Mouse (Mus musculus) urinary bladder, postnatal 36 days (tissue): Measurements from ENCODE around the gene Plbd2.
A peak's percentile ranks its signal among the peaks of the same experiment; 100 is the strongest.
"Not testable (repeated sequence)": the region's sequence is repeated elsewhere in the genome, so short reads cannot be mapped to it uniquely, and the experiment has no call there.

Experiments
- DNase-seq, 2 experiments: peaks; one replicate each; pipeline ENCODE4 v3.0.0; 2022; ENCODE audit warnings: low spot score in 2 of 2, mixed read lengths in 1 of 2

Plbd2 gene

DNA sequence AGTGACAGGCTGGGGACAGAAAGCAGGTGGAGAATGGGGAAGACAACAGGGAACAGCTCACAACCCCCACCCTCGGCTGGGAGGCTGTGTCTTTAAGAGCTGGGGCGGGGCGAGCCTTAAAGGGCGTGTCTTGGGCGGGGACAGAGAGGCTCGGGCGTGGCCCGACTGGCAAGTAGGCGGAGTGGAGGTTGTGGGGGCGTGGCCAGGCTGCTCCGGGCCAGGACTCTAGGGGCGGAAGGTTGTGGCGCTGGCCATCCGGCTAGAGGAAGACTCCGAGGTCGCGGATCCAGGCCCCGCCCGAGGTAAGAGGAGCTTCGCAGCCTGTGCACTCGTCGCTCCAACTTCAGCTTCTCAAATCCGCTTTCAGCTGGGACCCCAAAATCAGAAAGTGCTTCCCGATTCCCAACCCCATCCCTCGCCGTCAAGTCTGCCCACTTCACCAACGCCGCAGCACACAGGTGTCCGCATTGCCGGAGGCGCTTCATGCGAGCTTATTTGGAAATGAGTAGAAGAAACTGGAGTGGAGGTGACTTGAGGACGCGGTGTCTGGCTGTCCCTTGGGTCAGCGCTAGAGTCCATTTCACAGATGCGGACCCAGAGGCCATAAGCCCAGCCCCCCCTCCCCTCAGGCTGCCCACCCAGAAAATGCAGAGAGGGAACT, 7.7 kb upstream of the Plbd2 start, which contains the start of gene Slc8b1:
Gene Slc8b1 (plus strand): TSS at position 187 of the 661 bp plus-strand sequence.
- DNase-seq: peak; percentile 97 to 98

DNA sequence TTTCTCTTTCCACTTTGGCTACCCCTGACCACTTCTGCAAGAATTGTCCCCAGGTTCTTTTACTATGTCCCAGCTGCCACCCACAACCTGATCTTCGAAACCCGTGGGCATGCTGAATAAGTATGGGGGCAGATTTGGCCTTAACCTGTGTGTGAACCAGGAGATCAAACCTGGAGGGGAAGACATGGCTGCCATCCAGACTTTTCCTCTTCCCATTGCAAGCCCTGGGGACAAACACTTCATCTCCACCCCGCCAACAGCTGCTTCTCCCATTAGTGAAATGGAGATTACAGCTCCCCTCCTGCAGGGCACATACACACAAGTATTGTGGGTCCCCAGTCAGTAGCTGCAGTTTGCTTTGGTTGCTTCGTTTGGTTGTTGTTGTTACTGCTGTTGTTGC, 3.9 kb upstream of the Plbd2 start:
- DNase-seq: no peak

DNA sequence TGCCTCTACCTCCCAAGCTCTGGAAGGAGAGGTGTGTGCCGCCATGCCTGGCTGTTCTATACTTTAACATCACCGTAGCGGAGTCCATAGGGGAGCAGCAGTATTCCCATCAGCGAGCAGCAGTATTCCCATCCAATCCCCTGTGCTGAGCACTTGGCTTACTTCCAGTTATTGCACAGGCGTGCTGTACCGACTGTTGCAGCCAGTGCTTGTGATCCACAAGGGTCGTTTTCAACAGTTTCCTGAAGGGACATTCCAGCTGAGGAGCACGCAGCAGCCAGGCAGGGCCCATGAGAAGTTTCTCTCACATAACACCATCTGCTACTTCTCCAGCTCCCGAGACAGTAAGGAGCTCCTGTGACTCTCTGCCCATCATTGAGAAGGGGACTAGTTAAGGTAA, 3.1 kb upstream of the Plbd2 start:
- no peak for DNase-seq

DNA sequence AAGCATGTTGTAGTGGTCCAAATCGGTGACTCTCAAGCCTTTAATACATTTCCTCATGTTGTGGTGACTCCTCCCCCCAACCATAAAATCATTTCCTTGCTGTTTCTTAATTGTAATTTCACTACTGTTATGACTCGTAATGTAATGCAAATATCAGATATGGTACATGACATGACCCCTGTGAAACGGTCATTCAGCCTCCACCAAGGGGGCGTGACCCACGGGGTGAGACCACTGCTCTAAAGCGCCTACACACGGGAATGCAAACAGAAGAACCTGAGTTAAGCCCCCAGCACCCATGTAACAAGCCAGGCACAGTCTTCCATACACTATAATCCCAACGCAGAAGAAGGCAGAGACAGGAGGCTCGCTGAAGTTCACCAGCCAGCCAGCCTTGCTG, 2.4 kb upstream of the Plbd2 start:
- DNase-seq: no peak

DNA sequence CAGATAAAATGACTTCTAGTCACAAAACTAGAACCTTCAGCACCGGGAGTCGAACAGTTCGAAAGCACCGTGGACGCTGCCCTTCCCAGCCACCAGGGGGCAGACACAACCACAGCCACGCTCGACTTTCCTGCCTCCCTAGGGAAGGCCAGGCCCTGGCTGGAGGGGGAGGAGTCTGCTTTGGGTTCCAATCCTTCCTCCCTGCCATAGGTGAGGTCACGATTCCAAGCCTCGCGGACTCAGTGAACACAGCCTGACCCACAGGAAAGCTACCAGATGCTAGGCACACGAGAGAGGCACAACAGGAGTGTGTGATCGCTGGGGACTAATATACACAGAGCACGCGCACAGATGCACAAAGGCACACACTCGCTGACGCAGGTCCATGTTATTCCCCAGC, 1.9 kb upstream of the Plbd2 start:
- DNase-seq: peak; percentile 76 to 86

DNA sequence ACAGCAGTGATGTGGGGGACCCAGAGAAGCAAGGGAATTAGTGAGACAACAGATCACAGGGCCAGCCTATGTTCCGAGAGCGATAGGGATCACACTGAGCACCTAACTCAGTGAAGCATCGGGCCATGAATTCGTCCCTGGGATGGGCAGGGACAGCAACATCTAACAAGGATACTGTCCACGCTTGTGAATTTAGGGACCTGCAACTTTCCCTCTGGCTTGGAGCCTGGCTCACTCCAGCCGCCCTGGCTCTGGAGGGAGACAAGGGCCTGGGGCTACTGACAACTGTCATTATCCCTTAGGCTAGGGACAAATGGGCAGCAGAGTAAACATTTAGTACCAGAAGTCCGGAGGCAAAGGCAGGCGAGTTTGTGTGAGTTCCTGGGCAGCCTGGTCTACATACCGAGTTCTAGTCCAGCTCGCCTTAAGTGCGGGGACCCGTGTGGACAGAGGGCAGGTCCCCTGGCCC, 716 bp downstream of the Plbd2 start:
- DNase-seq: no peak

DNA sequence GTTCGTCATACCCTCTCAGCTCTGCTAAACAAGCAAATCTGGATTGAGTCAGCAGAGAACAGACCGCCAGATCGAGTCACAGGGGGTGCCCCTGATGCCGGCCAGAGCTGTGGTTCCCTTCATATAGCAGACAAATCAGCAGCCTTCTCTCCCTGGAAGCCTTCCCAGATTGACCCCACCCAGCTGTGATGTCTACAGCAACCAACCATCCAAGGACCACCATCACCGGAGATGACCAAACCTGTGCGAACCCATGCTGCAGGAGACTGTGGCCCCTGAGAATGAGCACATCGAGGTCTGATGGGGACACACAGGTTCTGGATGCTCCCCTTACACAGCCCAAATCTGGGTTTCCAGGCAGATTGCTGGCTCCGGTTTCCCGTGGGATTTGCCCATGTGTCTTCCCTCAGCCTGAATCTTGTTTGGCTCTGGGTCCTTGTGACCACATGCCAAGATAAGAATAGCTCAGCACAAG, 1.2 kb downstream of the Plbd2 start:
- no peak for DNase-seq

DNA sequence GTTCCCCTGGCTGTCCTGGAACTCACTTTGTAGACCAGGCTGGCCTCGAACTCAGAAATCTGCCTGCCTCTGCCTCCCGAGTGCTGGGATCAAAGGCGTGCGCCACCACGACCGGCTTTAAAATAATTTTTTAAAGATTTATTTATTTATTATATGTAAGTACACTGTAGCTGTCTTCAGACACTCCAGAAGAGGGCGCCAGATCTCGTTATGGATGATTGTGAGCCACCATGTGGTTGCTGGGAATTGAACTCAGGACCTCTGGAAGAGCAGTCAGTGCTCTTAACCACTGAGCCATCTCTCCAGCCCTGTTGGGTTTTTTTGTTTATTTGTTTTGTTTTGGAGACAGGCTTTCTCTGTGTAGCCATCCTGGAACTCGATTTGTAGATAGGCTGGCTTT, 2.8 kb downstream of the Plbd2 start:
- not testable (repeated sequence) for DNase-seq

DNA sequence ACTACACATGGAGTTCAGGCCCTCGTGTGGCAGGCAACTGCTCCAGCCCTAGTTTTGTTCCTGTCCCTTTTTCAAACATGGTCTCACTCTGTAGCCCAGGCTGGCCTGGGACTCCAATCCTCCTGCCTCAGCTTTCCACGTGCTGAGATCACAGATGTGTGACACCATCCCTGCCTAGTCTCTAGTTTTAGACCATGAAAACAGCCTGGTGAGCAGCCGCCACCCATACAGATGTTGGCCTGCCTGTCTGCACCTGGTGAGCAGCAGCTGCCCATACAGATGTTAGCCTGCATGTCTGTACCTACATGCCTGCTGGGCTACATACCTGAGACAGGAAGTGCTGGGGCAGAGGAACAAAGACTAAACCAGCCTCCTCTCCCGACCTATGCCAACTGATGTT, 4.2 kb downstream of the Plbd2 start:
- DNase-seq: no peak

DNA sequence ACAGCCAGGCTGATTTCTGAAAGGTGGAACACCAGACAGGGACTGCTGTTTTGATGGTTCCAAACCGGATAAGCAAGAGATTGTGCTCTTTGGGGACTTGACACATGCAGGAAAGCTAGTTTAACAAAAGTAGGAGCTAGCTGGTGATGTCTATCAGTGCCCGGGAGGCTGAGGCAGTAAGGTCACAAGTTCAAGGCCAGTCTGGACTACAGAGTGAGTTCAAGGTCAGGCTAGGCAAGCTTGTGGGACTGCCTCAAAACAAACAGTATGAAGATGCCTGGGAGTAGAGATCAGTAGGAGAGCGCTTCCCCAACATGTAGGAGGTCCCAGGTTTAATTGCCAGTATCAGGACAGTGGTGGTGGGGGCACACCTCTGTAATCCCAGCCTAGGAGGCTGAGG, 6.4 kb downstream of the Plbd2 start:
- no peak for DNase-seq

DNA sequence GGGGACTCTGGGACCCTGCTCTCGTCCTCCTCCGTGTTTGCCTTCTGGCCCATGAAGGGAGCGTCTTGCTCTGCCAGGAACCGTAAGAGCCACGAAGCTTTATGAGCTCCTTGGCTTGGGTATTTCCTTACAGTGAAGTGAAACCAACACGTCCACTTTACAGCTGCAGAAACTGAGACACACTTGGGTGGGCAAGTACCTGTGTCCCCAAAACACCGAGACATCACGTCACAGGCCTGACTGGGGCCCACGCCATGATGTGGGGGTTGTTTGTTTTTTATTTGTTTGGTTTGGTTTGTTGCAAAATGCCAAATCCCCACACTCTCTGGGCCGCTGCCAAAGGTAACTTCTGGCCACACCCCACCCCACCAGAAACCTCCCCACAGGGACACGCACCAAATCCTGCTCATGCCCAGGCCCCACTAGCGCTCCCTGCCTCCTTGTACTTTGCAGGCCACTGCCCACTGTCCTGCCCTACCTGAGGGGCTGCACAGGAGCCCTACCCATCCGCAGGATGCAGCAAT, 7.7 kb downstream of the Plbd2 start:
- DNase-seq: no peak

DNA sequence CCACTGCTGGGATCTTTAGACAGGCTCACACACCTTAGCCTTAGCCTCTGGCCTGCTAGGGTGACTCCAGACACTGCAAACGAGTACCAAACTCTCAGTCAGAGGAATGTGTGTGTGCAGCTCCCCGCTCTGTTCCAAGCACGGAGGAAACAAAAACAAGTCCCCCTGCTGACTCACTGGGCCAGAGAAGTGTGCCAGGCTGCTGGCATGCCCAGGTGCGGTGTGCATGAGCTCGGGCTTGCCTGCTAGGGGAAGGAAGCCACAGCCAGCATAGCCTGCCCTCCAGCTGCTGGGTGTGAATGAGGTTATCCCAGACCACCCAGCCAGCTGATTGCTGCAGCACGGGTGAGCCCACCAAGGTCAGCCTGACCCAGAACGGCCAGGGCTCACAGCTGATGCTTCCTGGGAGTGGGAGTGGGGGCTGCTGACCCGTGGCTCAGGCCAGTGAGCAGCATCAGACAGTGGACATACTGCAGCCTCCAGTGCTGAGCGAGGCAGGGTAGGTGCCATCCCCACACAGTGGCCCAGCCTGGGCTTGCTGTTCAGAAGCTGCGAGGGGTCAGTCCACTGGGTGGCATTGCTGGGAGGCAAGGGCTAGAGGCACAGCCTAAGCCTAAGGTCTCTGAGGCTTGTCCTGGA, 8.2 kb downstream of the Plbd2 start:
- DNase-seq: peak; percentile 39 to 66

DNA sequence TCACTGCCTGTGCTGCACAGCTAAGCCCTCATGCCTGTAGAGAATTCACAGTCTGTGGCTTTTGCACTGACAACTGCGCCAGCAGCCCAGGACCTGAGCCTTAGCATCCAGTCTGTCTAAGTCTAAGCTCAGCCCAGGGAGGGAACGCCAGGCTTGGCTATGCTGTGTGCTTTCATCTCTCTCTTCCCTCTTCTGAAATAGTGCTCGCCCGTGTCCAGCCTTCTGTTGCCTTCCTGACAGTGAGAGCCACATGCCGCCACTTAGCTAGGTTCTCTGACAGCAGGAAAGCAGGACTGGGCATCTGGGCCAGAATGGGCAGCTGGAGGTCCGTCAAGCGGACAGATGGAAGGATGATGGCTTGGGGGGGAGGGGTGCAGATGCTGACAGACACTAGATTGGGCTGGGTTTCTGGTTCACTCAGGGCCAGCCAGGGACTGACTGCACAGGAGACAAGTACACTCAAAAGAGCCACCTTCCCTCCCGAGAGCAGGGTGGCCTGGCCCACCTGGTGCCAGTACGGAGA, 9.5 kb downstream of the Plbd2 start:
- no peak for DNase-seq

DNA sequence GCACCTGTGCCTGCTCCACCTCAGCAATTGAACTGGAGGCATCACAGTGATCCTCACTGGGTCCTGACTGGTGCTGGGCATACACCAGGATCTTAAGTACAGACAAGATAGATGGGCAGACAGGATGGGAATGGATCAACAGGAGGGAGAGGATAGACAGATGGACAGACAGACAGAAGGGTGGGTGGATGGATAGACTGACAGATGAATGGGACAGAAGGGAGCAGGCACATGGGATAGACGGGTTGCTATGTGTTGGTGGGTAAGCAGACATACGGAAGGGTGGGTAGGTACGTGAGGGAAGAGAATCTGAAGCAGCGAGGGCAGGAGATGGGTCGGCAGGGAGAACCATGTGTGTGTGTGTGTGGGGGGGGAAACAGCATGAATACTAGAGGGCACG, 10.0 kb downstream of the Plbd2 start:
- no peak for DNase-seq

DNA sequence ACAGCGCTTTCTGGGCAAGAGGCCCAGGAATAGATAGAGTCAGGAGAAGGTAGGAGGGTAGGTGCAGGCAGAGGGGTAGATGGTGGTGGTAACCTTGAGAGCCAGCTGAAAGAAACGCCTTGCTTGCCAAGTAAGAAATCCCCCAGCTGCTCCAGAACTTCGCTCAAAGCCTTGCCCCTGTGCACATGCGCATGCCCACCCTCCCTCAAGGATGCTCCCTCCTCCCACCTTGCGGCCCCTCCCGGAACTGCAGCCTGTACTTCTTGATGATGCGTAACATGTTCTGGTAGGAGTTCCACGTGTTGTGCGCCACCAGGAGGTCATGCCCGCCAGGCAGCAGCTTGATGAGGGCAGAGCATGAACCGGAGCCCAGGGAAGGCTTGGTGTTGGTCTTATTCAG, 11.0 kb downstream of the Plbd2 start:
- no peak for DNase-seq

DNA sequence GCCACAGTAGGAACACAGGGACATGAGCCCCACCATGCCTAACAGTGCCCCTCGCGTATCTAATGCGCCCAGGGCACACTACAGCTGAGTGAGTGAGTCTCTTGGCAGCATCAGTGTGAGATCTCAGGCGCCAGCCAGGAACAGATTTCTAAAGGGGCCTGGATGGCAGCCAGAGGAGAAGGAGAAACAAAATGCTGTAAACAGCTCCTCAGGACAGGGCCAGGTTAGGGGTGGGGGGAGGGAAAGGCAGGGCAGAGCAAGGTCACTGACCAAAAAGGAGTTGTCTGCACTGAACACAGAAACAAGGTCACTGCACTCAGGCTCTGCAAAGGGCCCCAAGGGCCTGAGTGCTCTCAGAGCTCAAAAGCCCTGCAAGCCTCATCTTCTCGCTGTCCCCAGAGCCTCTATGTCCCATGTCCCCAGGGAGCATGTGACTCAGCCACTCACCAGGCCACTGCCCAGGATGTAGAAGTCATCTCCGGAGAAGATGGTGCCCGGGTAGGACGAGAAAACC, 12.7 kb downstream of the Plbd2 start:
- peak in 1 of 2 experiments; percentile 41 for DNase-seq

DNA sequence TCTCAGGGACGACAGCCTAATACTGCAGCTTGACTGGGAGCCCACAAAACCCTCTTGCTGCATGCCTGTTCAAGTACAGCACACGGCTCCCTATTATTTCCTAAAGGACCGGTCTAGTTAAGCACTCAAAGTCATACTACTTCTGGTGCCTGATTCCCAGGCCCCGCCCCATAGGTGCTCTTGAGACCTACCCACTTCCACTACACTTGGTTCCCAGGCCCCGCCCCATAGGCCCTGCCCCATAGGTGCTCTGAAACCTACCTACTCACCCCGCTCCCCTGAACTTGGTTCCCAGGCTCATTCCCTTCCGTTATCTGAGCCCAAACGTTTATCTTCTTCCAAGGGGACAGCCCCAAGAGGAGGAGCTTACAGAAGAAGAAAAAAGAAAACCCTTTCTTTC, 15.6 kb downstream of the Plbd2 start:
- DNase-seq: no peak

DNA sequence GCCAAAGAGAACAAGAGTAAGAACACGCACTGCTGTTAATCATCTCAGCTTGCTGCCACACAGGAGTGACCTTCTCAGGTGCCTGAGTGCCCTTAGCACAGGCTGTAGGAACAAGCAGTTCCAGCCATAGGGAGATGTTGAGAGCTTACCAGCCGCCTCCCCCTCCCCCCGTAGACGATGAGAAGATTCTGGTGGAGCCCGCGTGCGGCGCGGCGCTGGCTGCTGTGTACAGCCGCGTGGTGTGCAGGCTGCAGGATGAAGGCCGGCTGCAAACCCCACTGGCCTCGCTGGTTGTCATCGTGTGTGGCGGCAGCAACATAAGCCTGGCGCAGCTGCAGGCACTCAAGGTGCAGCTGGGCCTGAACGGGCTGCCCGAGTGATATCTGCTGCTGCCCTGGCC, 20.0 kb downstream of the Plbd2 start:
- DNase-seq: no peak

DNA sequence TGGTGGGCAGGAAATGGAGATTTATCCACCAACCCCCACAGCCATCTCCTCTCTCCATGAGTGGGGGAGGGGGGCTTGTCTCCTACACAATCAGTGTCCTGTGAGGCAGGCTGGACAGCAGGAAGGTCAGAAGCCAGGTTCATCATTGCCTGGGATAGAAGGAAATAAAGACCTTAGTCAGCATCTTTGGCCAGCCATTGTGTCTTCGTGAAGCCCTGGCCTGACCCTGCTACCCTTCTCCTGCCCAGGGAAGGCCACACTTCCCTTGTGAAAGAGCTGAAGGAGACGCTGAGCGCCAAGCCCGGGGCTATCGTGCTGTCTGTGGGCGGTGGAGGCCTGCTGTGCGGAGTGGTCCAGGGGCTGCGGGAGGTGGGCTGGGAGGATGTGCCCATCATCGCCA, 22.2 kb downstream of the Plbd2 start:
- no peak for DNase-seq

DNA sequence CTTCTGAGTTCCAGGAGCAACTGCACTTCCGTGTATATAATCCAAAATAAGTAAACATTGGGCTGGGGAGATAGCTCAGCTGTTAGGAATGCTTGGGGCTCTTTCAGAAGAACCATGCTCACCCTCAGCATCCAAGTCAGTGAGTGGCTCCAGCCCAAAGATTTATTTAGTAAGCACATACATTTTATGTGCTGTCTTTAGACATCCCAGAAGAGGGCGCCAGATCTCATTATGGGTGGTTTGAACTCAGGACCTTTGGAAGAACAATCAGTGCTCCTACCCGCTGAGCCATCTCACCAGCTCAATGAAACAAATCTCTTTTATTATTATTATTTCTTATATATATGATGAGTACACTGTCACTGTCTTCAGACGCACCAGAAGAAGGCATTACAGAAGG, 23.9 kb downstream of the Plbd2 start:
- DNase-seq: no peak

DNA sequence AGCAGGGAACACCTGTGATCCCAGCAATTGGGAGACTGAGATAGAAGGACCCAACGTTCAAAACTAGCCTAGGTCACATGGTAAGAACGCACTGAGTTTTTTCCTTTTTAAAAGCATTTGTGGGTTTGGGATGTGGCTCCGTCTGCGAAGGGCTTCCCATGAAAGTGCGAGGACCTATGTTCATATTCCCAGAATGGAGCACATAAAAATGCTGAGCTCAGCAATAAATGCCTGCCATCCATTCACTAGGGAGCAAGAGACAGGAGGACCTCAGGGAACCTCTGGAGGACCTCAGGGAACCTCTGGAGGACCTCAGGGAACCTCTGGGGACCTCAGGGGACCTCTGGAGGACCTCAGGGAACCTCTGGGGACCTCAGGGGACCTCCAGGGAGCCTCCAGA, 25.4 kb downstream of the Plbd2 start:
- no peak for DNase-seq

DNA sequence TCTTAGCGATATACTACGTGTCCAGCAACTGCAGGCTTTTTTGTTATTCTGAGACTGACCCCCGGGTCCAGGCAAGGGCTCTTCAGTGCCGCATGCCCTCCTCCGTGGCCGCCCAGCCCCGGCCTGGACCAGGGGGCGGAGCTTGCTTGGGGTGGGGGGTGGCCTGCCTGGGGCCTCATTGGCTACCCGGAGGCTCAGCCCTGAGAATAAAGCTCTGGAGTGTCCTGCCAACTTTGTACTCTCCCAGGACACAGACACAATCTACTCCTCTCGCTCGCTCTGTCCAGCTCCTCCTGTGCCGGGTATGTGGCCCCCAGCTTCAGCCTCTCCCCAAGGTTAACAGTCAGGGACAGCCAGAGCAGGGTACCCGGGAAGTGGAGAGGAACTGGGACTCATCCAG, 27.1 kb downstream of the Plbd2 start, which contains the start of gene Sds:
Gene Sds (plus strand): TSS at position 231 of the 400 bp plus-strand sequence.
- no peak for DNase-seq

DNA sequence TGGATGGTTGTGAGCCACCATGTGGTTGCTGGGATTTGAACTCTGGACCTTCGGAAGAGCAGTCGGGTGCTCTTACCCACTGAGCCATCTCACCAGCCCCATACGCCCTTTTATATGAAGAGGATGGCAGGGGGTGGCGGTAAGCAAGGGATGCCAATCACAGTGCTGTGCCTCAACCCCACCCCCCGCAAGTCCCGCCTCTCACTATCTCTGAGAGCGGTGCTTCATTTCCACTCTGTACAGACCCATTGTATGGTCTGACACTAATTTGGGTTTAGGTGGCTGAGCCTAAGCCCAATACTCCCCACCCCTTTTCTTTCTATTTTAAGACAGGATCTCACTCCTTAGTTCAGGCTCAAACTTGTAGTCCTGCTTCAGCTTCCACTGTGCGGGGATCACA, 27.6 kb downstream of the Plbd2 start:
- no peak for DNase-seq
